Mouse (Mus musculus) ovary, postnatal 14 days (tissue): Measurements from ENCODE around the gene Sbno1.

Experiments used
- DNase-seq: peaks from one replicate; pipeline ENCODE4 v3.0.0; 2022; ENCODE audit warnings: low spot score

Gene Sbno1

DNA sequence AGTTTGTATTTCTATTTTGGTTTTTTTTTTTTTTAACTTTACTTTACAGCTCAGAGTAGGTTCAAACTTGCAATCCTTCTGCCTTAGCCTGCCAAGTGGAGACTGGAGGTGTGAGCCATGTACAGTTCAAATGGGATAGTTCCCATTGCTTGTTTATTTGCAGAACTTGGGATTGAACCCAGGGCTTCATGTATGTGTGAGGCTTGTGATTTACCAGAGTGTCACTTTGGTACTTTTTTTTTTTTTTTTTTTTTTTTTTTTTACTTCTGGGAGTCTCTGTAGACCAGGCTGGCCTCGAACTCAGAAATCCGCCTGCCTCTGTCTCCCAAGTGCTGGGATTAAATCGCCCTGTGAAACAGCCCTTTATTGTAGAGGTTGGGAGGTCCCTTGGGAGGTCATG lies 18.4 kb upstream of the Sbno1 start:
- DNase-seq, result no peak

DNA sequence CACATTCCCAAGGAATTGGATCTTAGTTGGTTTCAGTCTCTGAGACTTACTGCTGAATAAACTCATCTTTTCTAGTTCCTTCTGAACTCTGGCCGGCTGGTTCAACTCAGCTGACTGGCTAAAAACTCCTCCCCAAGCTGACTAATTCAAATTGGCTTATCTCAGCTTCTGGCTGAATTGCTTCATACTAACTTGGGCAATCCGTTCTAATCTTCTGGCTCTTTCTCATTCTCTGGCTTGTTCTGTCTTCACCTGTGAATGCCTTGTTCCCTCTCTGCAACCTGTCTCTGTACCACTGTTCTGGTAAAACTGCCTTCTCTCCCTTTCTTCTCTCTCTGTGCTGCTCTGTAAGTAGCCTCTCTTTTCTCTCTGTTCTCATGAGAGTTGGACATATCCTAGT lies 16.8 kb upstream of the Sbno1 start:
- no peak for DNase-seq

DNA sequence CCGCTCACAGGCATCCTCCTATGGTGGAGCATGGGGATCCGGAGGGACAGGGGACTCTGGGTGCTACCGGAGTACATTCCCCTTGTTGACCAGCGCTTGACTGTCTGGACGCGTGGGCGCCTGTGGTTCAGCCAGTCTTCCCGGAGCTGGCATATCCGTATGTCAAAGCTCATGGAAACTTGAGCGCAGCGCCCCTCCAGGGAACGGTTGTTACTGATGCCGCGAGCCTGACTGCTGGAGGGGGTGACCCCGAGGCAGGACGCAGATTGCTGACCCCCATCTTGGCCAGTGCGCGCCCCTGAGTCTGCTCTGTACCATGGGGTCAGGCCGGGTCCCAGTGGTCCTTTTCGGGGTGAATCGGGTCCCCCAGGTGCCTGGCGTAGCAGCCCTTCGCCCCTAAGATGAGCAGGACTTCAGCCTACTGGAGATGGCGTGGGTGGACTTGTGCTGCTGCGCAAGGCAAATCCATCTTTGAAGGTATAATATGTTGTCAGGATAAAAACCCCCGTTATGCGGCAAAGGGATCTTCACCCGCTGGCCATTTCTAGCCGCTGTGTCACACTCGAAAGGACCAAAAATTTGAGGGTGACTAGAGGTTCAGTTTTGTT lies 14.4 kb upstream of the Sbno1 start:
- DNase-seq, result no peak

DNA sequence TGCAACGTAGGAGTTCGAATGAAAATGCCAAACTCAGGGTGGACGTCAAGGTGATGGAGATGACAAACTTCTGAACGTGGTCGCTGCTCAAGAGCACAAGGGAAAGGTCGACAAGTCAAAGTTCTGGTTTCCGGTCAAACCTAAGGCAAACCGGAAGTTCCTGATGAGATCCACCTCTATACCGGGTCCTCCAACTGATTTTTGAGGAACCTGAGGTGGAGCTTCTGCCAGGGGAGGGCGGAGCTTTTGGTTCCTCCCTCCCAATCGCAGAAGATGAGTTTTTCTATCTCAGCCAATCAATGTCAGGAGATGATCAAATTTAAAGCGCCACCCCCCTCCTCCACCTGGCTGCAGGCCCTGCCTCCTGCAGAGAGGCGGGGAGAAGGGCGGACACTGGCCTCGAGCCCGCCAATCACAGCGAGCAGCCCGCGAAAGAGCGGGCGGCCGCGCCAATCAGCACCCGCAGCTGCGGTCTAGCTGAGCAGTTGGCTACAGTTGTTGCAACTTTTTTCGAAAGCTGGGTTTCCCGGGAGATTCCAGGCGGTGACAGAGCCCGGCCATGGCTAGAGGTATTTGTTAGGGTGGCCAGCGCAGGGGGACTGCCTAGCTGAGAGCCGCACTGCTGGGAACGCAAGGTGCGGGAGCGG lies 13.8 kb upstream of the Sbno1 start, which contains the start of gene Kmt5a:
Kmt5a (plus strand) TSS at position 484 of the 647 bp plus-strand sequence.
- peak; percentile 89 for DNase-seq

DNA sequence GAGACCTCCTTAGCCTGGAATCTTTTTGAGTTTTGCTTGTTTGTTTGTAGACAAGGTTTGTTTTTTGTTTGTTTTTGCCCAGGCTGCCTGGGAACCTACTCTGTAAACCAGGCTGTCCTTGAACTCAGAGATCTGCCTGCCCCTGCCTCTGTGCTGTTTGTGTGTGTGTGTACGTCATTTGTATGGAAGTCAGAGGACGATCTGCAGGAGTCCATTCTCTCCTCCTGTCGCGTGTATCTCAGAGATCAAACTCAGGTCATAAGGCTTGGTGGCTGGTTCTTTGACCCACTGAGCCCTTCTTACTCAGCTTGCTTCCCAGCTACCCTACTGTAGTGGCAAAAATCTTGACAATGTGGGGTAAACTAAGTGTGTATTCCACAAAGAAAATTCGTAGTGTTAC lies 12.9 kb upstream of the Sbno1 start:
- no peak for DNase-seq

DNA sequence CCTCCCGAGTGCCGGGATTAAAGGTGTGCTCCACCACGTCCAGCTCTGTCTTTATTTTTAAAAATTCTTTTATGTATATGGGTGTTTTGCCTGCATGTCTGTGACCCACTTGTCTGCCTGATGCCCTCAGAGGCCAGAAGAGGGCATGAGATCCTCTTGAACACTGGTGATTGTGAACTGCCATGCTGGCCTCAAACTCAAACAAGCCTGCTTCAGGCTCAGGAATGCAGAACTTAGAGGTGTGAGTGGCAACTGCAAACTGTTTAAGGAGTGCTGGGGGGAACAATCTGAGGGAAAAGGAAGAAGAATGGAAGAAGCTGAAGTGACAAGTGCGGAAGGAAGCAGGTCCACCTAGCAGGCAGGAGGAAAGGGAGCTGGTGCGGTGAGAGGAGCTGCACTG lies 12.4 kb upstream of the Sbno1 start:
- no peak for DNase-seq

DNA sequence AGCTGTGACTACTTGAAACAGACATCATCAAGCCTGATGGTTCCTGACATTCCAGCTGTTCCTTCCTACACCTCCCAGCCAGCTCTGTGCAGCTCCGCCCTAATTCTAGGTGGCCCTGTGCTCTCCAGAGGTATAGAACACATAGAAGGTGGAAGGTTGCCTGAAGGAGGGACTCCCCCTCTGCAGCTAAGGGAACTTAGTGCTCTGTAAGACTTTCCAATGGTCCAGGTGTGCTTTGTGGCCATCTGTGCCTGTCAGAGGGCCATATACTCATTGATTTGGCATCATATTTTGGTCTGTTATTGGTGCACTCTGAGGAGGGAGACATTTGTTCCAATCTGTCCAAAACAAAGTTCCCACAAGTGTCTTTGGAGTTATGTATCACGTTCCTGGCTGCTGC lies 7.2 kb upstream of the Sbno1 start:
- DNase-seq, result no peak

DNA sequence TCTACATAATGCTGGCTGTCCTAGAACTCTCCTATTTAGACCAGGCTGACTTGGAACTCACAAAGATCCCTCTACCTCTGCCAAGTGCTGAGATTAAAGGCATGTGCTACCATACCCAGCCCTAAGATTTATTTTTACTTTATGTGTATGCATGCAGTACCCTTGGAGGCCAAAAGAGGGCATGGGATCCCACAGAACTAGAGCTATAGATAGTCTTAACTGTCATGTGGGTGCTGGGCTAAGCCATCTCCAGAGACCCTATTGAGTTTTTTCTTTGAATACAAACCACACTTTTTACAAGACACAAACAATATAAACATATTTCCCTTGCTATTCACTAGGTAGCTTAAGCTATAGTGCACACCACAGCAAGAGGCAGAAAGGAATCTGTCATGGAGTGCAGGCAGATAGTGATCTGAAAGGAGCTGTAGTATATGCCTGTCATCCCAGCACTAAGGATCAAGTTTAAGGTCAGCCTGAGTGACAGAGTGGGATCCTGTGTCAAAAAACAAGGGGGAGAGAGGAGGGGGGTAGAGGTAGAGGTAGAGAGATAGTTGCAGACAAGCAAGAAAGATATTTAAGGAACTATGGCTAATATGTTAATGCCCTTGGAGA lies 6.7 kb upstream of the Sbno1 start:
- DNase-seq, result peak; percentile 63

DNA sequence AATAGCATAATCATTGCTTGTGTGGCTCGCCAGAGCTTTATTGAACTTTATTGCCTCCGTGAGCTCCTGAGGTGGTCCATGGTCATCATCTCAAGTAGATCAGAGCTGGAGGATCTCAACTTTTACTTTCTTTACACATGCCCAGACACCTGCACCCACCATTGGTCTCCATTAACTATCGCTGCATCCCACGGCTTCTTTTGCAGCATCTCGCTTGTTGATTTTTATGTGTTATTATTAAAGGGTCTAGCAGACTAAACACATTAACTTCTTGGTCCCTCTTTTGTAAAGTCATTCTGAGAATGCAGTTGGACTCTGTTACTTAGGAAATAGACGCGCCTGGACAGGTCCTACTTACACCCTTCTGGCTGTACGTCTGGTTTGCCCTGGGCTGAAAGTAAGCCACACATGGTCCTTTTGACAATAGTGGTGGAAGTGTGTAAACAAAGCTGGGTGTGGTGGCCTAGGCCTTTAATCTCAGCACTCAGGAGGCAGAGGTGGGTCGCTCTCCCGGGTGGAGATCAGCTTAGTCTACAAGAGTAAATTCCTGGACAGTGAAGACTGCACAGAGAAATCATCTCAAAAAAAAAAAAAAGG lies 772 bp upstream of the Sbno1 start:
- DNase-seq, result no peak

DNA sequence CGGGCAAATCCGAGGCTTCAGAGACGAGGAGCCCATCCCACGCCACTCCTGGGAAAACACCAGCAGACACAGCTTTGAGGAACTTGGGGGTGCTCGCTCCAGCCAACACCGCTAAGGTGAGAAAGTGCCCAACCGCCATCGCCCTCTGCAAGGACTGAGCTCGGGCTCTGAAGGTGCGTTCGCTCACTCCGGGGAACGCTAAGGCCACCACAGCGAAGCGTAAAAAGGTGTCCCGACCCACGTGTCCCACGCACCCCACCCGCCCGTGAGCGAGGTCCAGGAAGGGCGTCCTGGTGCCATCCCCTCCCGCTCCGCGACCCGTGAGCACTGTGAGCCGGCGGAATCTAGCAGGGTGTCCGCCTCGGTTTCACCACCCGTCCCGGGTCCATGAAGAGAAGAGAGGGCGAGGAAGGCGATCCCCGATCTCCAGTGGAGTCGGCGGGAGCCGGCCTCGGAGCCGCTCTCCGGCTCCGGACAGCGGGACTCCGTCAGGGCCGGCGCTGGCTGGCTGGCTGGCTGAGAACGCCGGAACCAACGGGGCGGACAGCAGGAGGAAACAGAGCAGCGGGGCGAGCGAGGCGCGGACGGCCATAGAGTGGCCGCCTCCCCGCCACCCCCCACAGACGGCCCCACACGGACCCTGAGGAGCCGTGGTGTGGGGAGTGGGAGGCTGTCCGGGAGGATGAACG lies 934 bp downstream of the Sbno1 start:
- DNase-seq, result peak; percentile 8

DNA sequence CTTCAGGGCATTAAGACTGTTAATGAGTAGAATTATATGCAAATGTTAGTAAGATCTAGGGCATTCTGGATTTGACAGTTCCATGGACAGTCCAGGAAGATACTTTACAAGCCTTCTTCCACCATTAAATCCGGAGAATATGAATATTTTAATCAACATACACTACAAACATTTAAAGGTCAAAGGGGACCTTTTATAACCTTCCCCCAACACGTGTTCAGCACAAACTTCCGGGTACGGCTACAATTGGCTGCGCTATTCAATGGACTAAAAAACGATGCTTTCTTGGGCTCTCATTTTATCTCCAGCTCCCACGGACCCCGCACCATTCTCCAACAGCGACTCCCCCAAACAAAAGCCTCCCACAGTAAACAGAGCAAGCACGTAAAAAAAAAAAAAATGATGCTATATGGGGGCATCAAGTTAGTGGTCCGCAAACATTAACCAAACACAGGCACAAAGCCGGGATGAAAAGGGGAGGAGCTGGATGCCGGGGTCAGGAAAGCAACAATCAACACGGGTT lies 1.5 kb downstream of the Sbno1 start:
- no peak for DNase-seq

DNA sequence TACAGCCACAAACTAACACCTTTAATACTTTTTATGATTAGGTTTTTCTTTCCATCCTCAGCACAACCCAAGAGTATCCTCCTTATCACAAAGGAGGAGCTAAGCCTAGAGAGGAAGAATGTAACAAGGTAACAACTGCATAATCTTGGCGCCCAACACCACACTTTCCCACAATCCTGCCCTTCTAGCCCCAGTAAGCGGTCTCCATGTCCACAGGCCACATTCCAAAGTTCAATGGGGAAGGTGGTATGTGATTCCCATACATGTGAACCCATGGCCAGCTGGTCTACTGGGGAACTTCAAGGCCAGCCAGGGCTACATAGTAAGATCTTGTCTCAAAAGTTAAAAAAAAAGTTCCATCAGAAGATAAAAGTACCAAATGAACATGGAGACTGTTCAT lies 4.0 kb downstream of the Sbno1 start:
- DNase-seq, result no peak

DNA sequence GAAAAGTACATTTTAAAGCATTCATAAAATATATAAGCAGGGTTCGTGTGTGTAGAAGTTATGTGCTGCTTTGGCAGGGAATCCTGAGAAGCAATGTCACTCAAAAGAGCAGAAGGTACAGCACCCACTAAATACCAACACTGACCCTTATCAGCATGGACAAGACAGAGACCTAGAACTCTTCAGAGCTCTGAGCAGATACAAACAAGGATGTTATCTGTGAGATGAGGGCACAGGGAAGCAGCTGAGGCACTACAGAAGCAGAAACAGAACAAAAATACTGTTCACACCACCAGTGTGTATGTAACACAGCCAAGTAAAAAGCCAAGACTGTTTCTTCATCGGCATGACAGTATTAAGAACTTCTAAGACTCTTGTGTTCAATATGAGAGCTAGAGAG lies 6.9 kb downstream of the Sbno1 start:
- DNase-seq, result no peak

DNA sequence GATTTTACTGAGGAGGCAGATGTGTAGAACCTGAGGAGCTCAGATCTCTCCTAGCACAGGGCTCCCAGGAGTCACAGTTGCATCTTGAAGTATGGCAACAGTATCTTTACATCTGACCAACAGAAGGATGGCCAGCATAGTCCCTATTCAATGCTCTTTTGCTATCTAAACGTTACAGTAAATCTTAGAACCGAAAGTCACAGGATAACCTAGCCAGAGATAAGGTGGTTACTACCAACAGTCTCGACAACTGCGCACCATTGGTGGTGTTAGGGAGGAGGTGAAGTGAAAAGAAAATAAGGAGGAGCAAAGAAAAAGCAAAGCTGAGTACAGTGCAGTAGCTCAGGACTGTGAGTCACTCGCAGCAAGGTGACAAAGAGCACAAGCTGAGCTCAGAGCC lies 13.6 kb downstream of the Sbno1 start:
- DNase-seq, result no peak

DNA sequence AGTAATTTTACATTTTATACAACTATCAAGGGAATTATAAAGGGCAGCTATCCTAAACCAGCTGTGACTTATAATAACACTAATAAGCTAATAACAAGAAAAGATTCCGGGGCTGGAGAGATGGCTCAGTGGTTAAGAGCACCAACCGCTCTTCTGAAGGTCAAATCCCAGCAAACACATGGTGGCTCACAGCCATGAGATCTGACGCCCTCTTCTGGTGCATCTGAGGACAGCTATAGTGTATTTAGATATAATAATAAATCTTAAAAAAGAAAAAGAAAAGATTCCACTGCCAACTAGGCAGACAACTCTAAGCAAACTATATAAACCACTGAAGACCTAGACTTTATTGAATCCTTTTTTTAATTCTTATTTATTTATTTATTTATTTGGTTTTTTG lies 15.0 kb downstream of the Sbno1 start:
- DNase-seq, result no peak

DNA sequence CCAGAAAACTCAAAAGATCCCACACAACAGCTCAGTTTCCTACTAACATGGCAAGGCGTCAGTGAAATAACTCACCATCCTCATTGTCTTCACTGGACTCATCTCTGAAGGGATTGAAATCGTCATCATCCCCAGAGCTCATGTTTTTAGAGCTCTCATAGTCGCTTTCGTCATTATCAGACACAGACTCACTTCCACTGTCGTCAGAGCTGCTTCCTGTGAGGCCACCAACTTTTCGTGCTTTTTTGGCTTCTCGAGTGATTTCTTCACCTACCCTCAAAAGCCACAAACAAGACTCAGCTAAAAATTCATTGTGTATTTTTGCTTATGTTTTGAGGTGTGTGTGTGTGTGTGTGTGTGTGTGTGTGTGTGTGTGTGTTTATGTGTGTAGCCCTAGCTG lies 32.1 kb downstream of the Sbno1 start:
- no peak for DNase-seq

DNA sequence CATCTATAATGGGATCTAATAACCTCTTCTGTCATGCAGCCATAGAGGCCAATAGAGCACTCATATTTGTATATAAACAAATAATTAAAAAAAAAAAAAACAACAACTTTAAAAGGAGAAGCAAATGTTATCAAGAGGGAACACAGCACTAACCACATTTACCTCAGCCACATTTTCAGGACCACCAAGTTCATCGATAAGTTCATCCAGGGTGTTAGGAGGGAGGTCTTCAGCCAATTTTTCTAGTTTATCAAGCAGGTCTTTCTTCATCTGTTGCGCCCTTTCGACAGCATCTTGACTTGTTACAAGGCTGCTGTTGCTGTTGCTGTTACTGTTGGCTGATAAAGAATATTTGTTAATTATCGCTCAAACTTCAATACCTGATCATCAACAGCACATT lies 33.4 kb downstream of the Sbno1 start:
- no peak for DNase-seq

DNA sequence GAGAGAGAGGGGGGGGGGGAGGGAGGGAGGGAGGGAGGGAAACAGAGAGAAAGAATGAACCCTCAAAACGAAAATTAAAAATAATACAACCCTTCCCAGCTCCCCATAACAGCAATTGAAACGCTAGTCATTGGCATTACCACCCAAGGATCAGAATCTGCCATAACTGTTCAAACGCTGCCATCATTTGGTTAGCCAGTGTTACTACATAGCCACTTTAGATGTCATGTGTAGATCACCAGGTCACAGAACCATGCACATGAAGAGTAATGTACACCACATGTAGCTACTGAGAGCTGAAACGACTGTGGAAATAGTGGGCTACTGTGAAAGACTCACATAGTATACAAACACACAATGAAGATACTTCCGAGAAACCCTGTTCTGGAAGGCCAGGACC lies 37.9 kb downstream of the Sbno1 start:
- no peak for DNase-seq

DNA sequence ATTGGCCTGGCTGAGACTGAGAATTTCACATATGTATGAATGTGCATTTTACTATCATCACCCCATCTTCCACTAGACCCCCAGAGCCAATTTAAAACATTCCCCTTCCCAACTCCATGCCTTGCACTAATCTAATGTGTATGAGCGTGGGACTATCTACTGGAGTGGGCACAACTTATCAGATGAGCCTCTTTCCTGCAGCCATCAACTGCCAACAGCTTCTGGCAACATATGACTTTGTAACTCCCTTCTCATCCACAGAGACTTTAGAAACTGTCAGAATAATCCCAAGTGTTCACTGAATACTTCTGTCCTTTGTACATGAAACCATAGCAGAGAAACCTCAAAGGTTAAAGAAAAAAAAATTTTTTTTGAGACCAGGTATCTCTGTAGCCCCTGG lies 45.7 kb downstream of the Sbno1 start:
- DNase-seq, result no peak

DNA sequence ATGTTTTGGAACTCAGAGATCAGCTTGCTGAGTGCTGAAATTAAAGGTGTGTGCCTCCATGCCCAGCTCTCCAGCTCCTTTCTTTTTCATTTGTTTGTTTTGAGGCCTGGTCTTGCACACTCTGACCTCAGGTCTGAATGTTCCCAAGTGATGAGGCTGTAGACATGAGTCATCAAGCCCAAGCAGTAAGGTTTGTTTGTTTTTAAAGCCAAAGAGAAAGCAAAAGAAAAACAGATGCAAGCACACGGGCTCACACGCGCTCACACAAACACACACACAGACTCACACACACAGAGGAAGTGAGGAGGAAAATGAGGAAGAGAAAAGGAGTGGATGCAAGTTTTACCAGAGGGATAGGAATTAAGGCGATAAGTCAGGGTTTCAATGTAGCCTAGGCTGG lies 48.7 kb downstream of the Sbno1 start:
- no peak for DNase-seq

DNA sequence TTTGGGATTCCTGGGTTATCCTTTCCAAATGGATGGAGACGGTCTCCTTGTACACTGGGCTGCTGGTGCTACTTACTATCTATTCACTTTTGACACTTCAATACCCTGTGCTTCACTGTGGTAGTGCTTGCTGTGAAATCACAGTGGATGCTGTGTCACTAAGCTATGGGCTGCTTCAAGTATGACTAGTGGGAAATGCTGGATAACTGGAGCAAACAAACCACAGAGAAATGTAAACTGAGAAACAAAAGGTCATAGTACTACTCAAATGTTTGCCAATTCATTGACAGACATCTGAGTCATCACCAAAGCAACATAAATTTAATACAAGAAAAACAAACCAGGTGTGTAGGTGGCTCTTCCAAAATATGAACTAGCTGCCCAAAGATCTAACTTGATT lies 49.4 kb downstream of the Sbno1 start:
- DNase-seq, result no peak

DNA sequence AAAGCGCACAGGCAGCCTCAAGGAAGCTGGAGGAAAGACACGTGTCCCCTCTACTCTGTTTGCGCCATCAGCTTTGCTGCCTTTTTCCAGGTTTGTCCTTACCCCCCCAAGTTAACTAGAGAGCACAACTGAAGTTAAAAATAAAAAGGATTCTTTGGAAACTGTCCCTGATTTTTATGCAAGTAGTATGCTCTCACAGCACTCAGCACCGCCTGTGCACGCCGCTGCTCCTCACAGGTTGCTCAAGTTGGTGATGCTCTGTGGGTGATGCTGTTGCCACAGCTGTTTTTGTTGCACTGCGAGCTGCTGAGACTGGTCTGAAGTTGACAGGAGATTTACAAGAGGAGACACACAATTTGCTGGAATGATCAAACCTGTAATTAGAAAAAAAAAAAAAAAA lies 51.5 kb downstream of the Sbno1 start:
- DNase-seq, result no peak

DNA sequence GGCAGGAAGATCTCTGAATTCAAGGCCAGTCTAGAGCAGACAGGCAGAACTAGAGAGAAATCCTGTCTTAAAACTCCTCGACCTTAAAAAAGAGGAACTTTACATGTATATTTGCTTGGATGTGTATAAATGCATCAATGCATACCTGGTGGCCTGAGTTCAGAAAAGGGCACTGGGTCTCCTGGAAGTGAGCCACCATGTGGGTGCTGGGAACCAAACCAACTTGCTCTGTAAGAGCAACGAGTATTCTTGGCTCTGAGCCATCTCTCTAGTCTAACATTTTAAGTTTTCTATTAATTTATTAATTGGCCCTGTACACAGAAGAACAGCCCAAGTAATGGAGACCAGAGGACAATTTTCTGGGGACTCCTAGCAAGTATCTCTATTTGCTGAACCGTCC lies 59.1 kb downstream of the Sbno1 start:
- DNase-seq, result no peak
